Mouse (Mus musculus): Measurements from ENCODE around the gene Mospd3. TPM values are rescaled to one million over a fixed set of nuclear protein-coding genes. Genes with fewer than 3 reads are reported as not detected.

The Mospd3 gene
- 3.5 and 4.2 TPM in 2 replicates for total RNA-seq (2017)

GRCm38 (mm10) chr5:137600619-137601364 is at the start of gene Mospd3:
Mospd3 (minus strand) TSS chr5:137601058.
- ATAC-seq (ENCODE audit: extremely low read depth, insufficient number of reproducible peaks, low FRiP score, poor library complexity, severe bottlenecking), result peak; percentile 92

GRCm38 (mm10) chr5:137649669-137650571 is 49.1 kb upstream of the Mospd3 start:
- no peak for ATAC-seq (ENCODE audit: extremely low read depth, insufficient number of reproducible peaks, low FRiP score, poor library complexity, severe bottlenecking)

GRCm38 (mm10) chr5:137649251-137649650 is 48.4 kb upstream of the Mospd3 start:
- no peak for ATAC-seq (ENCODE audit: extremely low read depth, insufficient number of reproducible peaks, low FRiP score, poor library complexity, severe bottlenecking)

GRCm38 (mm10) chr5:137647827-137648601 is 47.2 kb upstream of the Mospd3 start:
- peak; percentile 20; the same call in 1 of the 2 replicates for ATAC-seq (ENCODE audit: extremely low read depth, insufficient number of reproducible peaks, low FRiP score, poor library complexity, severe bottlenecking)

- ATAC-seq (ENCODE audit: extremely low read depth, insufficient number of reproducible peaks, low FRiP score, poor library complexity, severe bottlenecking), result no peak
Observed at GRCm38 (mm10) chr5:137645652-137646091, 44.8 kb upstream of the Mospd3 start, which contains the start of gene Irs3. Irs3 (minus strand) TSS chr5:137645714.

- ATAC-seq (ENCODE audit: extremely low read depth, insufficient number of reproducible peaks, low FRiP score, poor library complexity, severe bottlenecking), result peak; percentile 39; the same call in 1 of the 2 replicates
Observed at GRCm38 (mm10) chr5:137645091-137645651, 44.3 kb upstream of the Mospd3 start.

GRCm38 (mm10) chr5:137644484-137644883 is 43.6 kb upstream of the Mospd3 start:
- no peak for ATAC-seq (ENCODE audit: extremely low read depth, insufficient number of reproducible peaks, low FRiP score, poor library complexity, severe bottlenecking)

GRCm38 (mm10) chr5:137642886-137643285 is 42.0 kb upstream of the Mospd3 start:
- ATAC-seq (ENCODE audit: extremely low read depth, insufficient number of reproducible peaks, low FRiP score, poor library complexity, severe bottlenecking), result no peak

- ATAC-seq (ENCODE audit: extremely low read depth, insufficient number of reproducible peaks, low FRiP score, poor library complexity, severe bottlenecking), result no peak
Observed at GRCm38 (mm10) chr5:137641054-137641453, 40.2 kb upstream of the Mospd3 start, which contains the start of gene Sap25. Sap25 (plus strand) TSS chr5:137641334.

GRCm38 (mm10) chr5:137639472-137639871 is 38.6 kb upstream of the Mospd3 start:
- ATAC-seq (ENCODE audit: extremely low read depth, insufficient number of reproducible peaks, low FRiP score, poor library complexity, severe bottlenecking), result no peak

- no peak for ATAC-seq (ENCODE audit: extremely low read depth, insufficient number of reproducible peaks, low FRiP score, poor library complexity, severe bottlenecking)
Observed at GRCm38 (mm10) chr5:137633397-137634084, 32.7 kb upstream of the Mospd3 start.

GRCm38 (mm10) chr5:137631591-137631990 is 30.7 kb upstream of the Mospd3 start:
- ATAC-seq (ENCODE audit: extremely low read depth, insufficient number of reproducible peaks, low FRiP score, poor library complexity, severe bottlenecking), result no peak

- ATAC-seq (ENCODE audit: extremely low read depth, insufficient number of reproducible peaks, low FRiP score, poor library complexity, severe bottlenecking), result peak; percentile 47
Observed at GRCm38 (mm10) chr5:137631171-137631570, 30.3 kb upstream of the Mospd3 start.

GRCm38 (mm10) chr5:137630602-137631001 is 29.7 kb upstream of the Mospd3 start:
- ATAC-seq (ENCODE audit: extremely low read depth, insufficient number of reproducible peaks, low FRiP score, poor library complexity, severe bottlenecking), result no peak

GRCm38 (mm10) chr5:137629906-137630545 is 29.2 kb upstream of the Mospd3 start:
- ATAC-seq (ENCODE audit: extremely low read depth, insufficient number of reproducible peaks, low FRiP score, poor library complexity, severe bottlenecking), result no peak

- ATAC-seq (ENCODE audit: extremely low read depth, insufficient number of reproducible peaks, low FRiP score, poor library complexity, severe bottlenecking), result no peak
Observed at GRCm38 (mm10) chr5:137629306-137629721, 28.5 kb upstream of the Mospd3 start.

- peak; percentile 75 for ATAC-seq (ENCODE audit: extremely low read depth, insufficient number of reproducible peaks, low FRiP score, poor library complexity, severe bottlenecking)
Observed at GRCm38 (mm10) chr5:137628498-137629305, 27.8 kb upstream of the Mospd3 start, which contains the start of the genes Fbxo24, Lrch4 and Gm20605. Fbxo24 (minus strand) TSS chr5:137629002. Lrch4 (plus strand) TSS chr5:137629121. Gm20605 (plus strand) TSS chr5:137629175.

Measured in neutrophil, adult 5-6 weeks (primary cell).